ENCODE assay signal across 8 mouse cellular contexts in the genomic region with DNA sequence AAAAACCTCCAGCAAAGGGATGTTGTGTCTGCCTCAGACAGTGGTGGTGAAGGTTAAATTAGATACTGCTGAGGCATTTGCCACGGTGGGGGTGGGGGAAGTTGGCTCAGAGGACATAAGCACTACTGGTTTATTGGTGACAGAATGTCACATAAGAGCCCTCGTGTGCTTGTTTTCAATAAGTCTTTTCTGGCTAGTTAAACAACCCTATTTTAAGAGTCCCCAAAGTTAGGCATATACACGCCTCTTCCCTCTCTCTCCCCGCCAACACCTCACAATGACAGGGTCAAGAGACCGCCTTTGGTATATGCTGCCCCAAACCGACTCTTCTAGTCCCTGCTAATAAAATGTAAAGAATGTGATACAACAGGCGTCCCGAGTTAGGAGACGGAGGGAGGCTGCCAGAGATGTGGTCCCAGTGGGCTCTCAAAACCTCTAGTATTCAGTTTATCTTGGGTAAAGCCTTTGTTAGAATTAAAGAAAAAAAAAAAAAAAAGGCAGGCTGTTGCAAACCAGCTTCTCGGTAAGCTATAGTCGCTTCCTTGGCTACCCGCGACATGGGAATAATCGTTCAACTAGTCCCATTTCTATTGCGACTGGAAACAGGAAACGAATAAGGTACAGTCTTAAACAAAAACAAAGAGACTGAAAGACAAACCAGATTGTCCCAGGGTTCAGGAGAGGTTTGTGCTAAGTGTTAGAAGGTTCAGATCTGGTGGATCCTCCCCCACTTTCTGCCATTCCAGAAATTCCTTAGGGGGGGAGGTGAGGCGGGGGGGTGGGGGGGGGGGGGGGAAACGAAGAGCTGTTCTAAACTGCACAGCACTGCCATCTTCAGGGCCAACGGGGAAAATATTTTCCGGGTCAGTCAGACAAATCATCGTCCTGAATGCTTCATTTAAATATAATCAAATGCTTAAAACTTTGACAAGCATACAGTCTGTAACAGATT.
DNase-seq lines count a peak whose midpoint lies in the region; ATAC-seq and TF ChIP-seq lines count a peak whose summit lies in the region.

No protein-coding gene starts in this region.

- peak overlapping the region; percentile 22; the same call in 1 of the 2 replicates for H3K4me3 ChIP-seq in embryonic facial prominence, embryonic 11.5 days (ENCODE audit: low read depth, low read length)
- peak overlapping the region; percentile 56 for H3K4me3 ChIP-seq in heart, embryonic 10.5 days
- H3K4me3 ChIP-seq in limb, embryonic 15.5 days = peak overlapping the region; percentile 41
- H3K4me3 ChIP-seq in midbrain, embryonic 16.5 days (ENCODE audit: low read depth, low read length) = peak overlapping the region; percentile 43
- peak overlapping the region; percentile 40 for H3K4me3 ChIP-seq in stomach, postnatal 0 days (ENCODE audit: low read depth, low read length)

- no peak for TF ChIP-seq EP300 in stomach, postnatal 0 days (optimal IDR thresholded peaks at IDR 0.05)

- peak overlapping the region; percentile 33 for H3K4me2 ChIP-seq in embryonic facial prominence, embryonic 11.5 days (ENCODE audit: low read depth, low read length)
- peak overlapping the region; percentile 52 for H3K4me2 ChIP-seq in limb, embryonic 15.5 days
- H3K4me2 ChIP-seq in midbrain, embryonic 16.5 days (ENCODE audit: low read length) = peak overlapping the region; percentile 63
- H3K4me2 ChIP-seq in stomach, postnatal 0 days (replicated peaks; ENCODE audit: low read depth) = peak overlapping the region; percentile 58

- no peaks in the 10 kb centered on the region for H3K9me3 ChIP-seq in embryonic facial prominence, embryonic 11.5 days (replicated peaks; ENCODE audit: control insufficient read depth, low read length)
- H3K9me3 ChIP-seq in heart, embryonic 10.5 days = no peaks in the 10 kb centered on the region
- H3K9me3 ChIP-seq in limb, embryonic 15.5 days = no peaks in the 10 kb centered on the region
- H3K9me3 ChIP-seq in midbrain, embryonic 16.5 days (replicated peaks; ENCODE audit: control insufficient read depth, low read length, poor library complexity, severe bottlenecking) = no peaks in the 10 kb centered on the region
- H3K9me3 ChIP-seq in stomach, postnatal 0 days (ENCODE audit: control insufficient read depth, low read length) = no peaks in the 10 kb centered on the region

- ATAC-seq in embryonic facial prominence, embryonic 11.5 days (replicated peaks; ENCODE audit: insufficient number of reproducible peaks, low FRiP score, low TSS enrichment, low read depth) = 0 out of 2 replicates have a peak, but pooled peaks have one; percentile 42
- peak; percentile 77; the same call in 1 of the 2 replicates for ATAC-seq in limb, embryonic 15.5 days (ENCODE audit: insufficient number of reproducible peaks, low FRiP score, low TSS enrichment, low read depth)
- ATAC-seq in midbrain, embryonic 16.5 days = peak; percentile 74
- peak; percentile 57; the same call in 1 of the 2 replicates for ATAC-seq in stomach, postnatal 0 days (ENCODE audit: low FRiP score, low TSS enrichment)

- H3K36me3 ChIP-seq in embryonic facial prominence, embryonic 11.5 days (replicated peaks; ENCODE audit: control insufficient read depth, insufficient read depth, low read depth, low read length) = no peaks in the 10 kb centered on the region
- no peaks in the 10 kb centered on the region for H3K36me3 ChIP-seq in heart, embryonic 10.5 days
- H3K36me3 ChIP-seq in limb, embryonic 15.5 days = no peaks in the 10 kb centered on the region
- no peaks in the 10 kb centered on the region for H3K36me3 ChIP-seq in midbrain, embryonic 16.5 days (ENCODE audit: control insufficient read depth, insufficient read depth, low read length)
- H3K36me3 ChIP-seq in stomach, postnatal 0 days (ENCODE audit: control insufficient read depth, insufficient read depth, low read length) = no peaks in the 10 kb centered on the region

- no peak overlapping the region for H3K9ac ChIP-seq in embryonic facial prominence, embryonic 11.5 days (replicated peaks; ENCODE audit: low read length)
- no peak overlapping the region; the same call in 1 of the 2 replicates for H3K9ac ChIP-seq in limb, embryonic 15.5 days
- H3K9ac ChIP-seq in midbrain, embryonic 16.5 days (ENCODE audit: low read depth, low read length) = peak overlapping the region; percentile 58
- peak overlapping the region; percentile 19; the same call in 1 of the 2 replicates for H3K9ac ChIP-seq in stomach, postnatal 0 days (ENCODE audit: low read length)

- WGBS in embryonic facial prominence, embryonic 11.5 days = under 1% methylated on average over 21 of the region's 21 CpGs
- under 1% methylated on average over 20 of the region's 21 CpGs for WGBS in heart, embryonic 10.5 days
- WGBS in limb, embryonic 15.5 days = under 1% methylated on average over 21 of the region's 21 CpGs
- under 1% methylated on average over 19 of the region's 21 CpGs for WGBS in midbrain, embryonic 16.5 days
- WGBS in stomach, postnatal 0 days = 1% methylated on average over 19 of the region's 21 CpGs

- no peaks in the 10 kb centered on the region for H3K27me3 ChIP-seq in embryonic facial prominence, embryonic 11.5 days (ENCODE audit: control insufficient read depth, insufficient read depth, low read length)
- H3K27me3 ChIP-seq in heart, embryonic 10.5 days (ENCODE audit: insufficient read depth, poor library complexity, severe bottlenecking) = no peaks in the 10 kb centered on the region
- H3K27me3 ChIP-seq in limb, embryonic 15.5 days = no peaks in the 10 kb centered on the region
- no peaks in the 10 kb centered on the region for H3K27me3 ChIP-seq in midbrain, embryonic 16.5 days (ENCODE audit: control insufficient read depth, insufficient read depth, low read depth, low read length)
- no peaks in the 10 kb centered on the region for H3K27me3 ChIP-seq in stomach, postnatal 0 days (ENCODE audit: control insufficient read depth, insufficient read depth, low read length)

- TF ChIP-seq CTCF in stomach, postnatal 0 days (IDR thresholded peaks at IDR 0.05; ENCODE audit: low read depth) = peak; percentile 70

- no peaks in the 10 kb centered on the region for H3K4me1 ChIP-seq in embryonic facial prominence, embryonic 11.5 days (ENCODE audit: control insufficient read depth, insufficient read depth, low read length)
- peaks cover 31% of the 10 kb centered on the region for H3K4me1 ChIP-seq in heart, embryonic 10.5 days
- H3K4me1 ChIP-seq in limb, embryonic 15.5 days = peaks cover 11% of the 10 kb centered on the region
- H3K4me1 ChIP-seq in midbrain, embryonic 16.5 days (ENCODE audit: control insufficient read depth, insufficient read depth, low read length) = peaks cover 10% of the 10 kb centered on the region
- H3K4me1 ChIP-seq in stomach, postnatal 0 days (replicated peaks; ENCODE audit: control insufficient read depth, insufficient read depth) = no peaks in the 10 kb centered on the region

- peak overlapping the region; percentile 37; the same call in 1 of the 2 replicates for H3K27ac ChIP-seq in embryonic facial prominence, embryonic 11.5 days (replicated peaks; ENCODE audit: low read depth, low read length)
- peak overlapping the region; percentile 81 for H3K27ac ChIP-seq in heart, embryonic 10.5 days
- H3K27ac ChIP-seq in limb, embryonic 15.5 days = peak overlapping the region; percentile 83
- H3K27ac ChIP-seq in midbrain, embryonic 16.5 days (ENCODE audit: low read length) = peak overlapping the region; percentile 53
- peak overlapping the region; percentile 35; the same call in 1 of the 2 replicates for H3K27ac ChIP-seq in stomach, postnatal 0 days (replicated peaks)

- DNase-seq in 3T3-L1 (ENCODE audit: low read depth, low spot score) = peak; percentile 85
- peak; percentile 84 for DNase-seq in adrenal gland, postnatal 10 days
- DNase-seq in embryonic facial prominence, embryonic 11.5 days (ENCODE audit: low spot score) = peak; percentile 86
- peak; percentile 77 for DNase-seq in heart, embryonic 10.5 days (ENCODE audit: low spot score)
- DNase-seq in kidney, adult 9 months = peak; percentile 81
- peak; percentile 75 for DNase-seq in stomach, postnatal 0 days (ENCODE audit: low spot score)

Comparison
In these comparisons a context has a peak if more than half of its experiments do, and no peak if none do; other contexts are left out.
1. Peak in every context shown above with its lines: DNase-seq, ATAC-seq, H3K4me3 ChIP-seq and H3K27ac ChIP-seq.
2. H3K9ac ChIP-seq: peak in midbrain, embryonic 16.5 days (single experiment) and stomach, postnatal 0 days (single experiment); none in embryonic facial prominence, embryonic 11.5 days (single experiment) and limb, embryonic 15.5 days (single experiment).